Mouse (Mus musculus) kidney, embryonic 14.5 days (tissue): ENCODE data around the gene Mlycd. TPM values are rescaled to one million over a fixed set of nuclear protein-coding genes. Genes with fewer than 3 reads are reported as not detected.

ENCODE experiments used
- ATAC-seq: fragments of 200-750 bp; cut with Nextera tagmentation; 2 replicates; pipeline ENCODE4 v1.8.0; 2017; ENCODE audit warnings: moderate number of reproducible peaks, mild to moderate bottlenecking, moderate TSS enrichment, moderate library complexity; ENCODE audit not compliant: low FRiP score, low TSS enrichment
- H3K27ac ChIP-seq: fragments of 300-500 bp; sonication (generic); 2 replicates; pipeline ENCODE4 v1.5.1; 2014; ENCODE audit warnings: low read depth, mild to moderate bottlenecking, low read length, moderate library complexity, mixed read lengths
- H3K27me3 ChIP-seq: fragments of 300-500 bp; sonication (generic); 2 replicates; pipeline ENCODE4 v1.6.1; 2014; ENCODE audit warnings: mild to moderate bottlenecking, low read length; ENCODE audit not compliant: control insufficient read depth, insufficient read depth
- H3K36me3 ChIP-seq: fragments of 300-500 bp; sonication (generic); 2 replicates; pipeline ENCODE4 v1.6.1; 2014; ENCODE audit warnings: low read length, mixed read lengths; ENCODE audit not compliant: control insufficient read depth, insufficient read depth
- H3K4me1 ChIP-seq: fragments of 300-500 bp; sonication (generic); 2 replicates; pipeline ENCODE4 v1.6.1; 2014; ENCODE audit warnings: low read length, mixed read lengths; ENCODE audit not compliant: control insufficient read depth, insufficient read depth
- H3K4me2 ChIP-seq: fragments of 300-500 bp; sonication (generic); replicated peaks from 2 replicates; pipeline ENCODE4 v1.6.1; 2014; ENCODE audit warnings: low read depth, mild to moderate bottlenecking, low read length
- H3K4me3 ChIP-seq: fragments of 300-500 bp; sonication (generic); 2 replicates; pipeline ENCODE4 v1.5.1; 2014; ENCODE audit warnings: mild to moderate bottlenecking, low read length
- H3K9ac ChIP-seq: fragments of 300-500 bp; sonication (generic); 2 replicates; pipeline ENCODE4 v1.6.1; 2014; ENCODE audit warnings: low read depth, mild to moderate bottlenecking, low read length, moderate library complexity
- H3K9me3 ChIP-seq: fragments of 300-500 bp; sonication (generic); 2 replicates; pipeline ENCODE4 v1.6.1; 2016; ENCODE audit warnings: low read length; ENCODE audit not compliant: control insufficient read depth
- WGBS: fragments of 180-500 bp; shearing (Covaris S2); extraction: QIAGEN DNeasy Blood & Tissue Kit; methylation state at CpG from one replicate; pipeline ENCODE4 v1.1.7; 2014; 5-methylcytosine and 5-hydroxymethylcytosine counted together
- polyA plus RNA-seq: library from polyadenylated mRNA; unstranded; fragments of >200 nt; fragmentation: Nextera tagmentation; extraction: Ambion mirVana; gene quantifications from 2 replicates; pipeline ENCODE4 v1.2.1, GENCODE M21; 2014

Gene Mlycd
- polyA plus RNA-seq, 1 experiment from 2014 or later = 12.1 TPM

- Histone ChIP-seq H3K4me1 (0 out of 2 replicates have a peak, but pooled peaks cover 2% of the 10 kb centered on the region), H3K4me2 (no peak overlapping the region), H3K9me3 (no peaks in the 10 kb centered on the region), H3K36me3 (peaks cover 26% of the 10 kb centered on the region), H3K9ac (no peak overlapping the region), H3K27ac (no peak overlapping the region), H3K4me3 (no peak overlapping the region), H3K27me3 (no peaks in the 10 kb centered on the region)
- no peak for ATAC-seq
- 86% methylated on average over 10 of the region's 10 CpGs for WGBS
These were observed 18.9 kb downstream of the Mlycd start for GRCm38 (mm10) chr8:119413605-119414004.

- H3K4me2 ChIP-seq = no peak overlapping the region
- no peak for ATAC-seq
- no peaks in the 10 kb centered on the region for H3K27me3 ChIP-seq
- no peak overlapping the region for H3K27ac ChIP-seq
- H3K36me3 ChIP-seq = no peaks in the 10 kb centered on the region
- no peak overlapping the region for H3K4me3 ChIP-seq
- H3K4me1 ChIP-seq = peaks cover 25% of the 10 kb centered on the region
- H3K9me3 ChIP-seq = no peaks in the 10 kb centered on the region
- WGBS = 73% methylated on average over 7 of the region's 7 CpGs
- H3K9ac ChIP-seq = no peak overlapping the region
These were observed 25.6 kb downstream of the Mlycd start for GRCm38 (mm10) chr8:119420318-119420717.

GRCm38 (mm10) chr8:119421603-119422122 lies 27.0 kb downstream of the Mlycd start:
- no peaks in the 10 kb centered on the region for H3K9me3 ChIP-seq
- H3K4me3 ChIP-seq = no peak overlapping the region
- 65% methylated on average over 9 of the region's 9 CpGs for WGBS
- peaks cover 23% of the 10 kb centered on the region for H3K4me1 ChIP-seq
- H3K4me2 ChIP-seq = no peak overlapping the region
- no peak overlapping the region for H3K9ac ChIP-seq
- no peak overlapping the region for H3K27ac ChIP-seq
- no peaks in the 10 kb centered on the region for H3K27me3 ChIP-seq
- no peak for ATAC-seq
- no peaks in the 10 kb centered on the region for H3K36me3 ChIP-seq

GRCm38 (mm10) chr8:119422123-119422711 lies 27.5 kb downstream of the Mlycd start:
- 66% methylated on average over 8 of the region's 9 CpGs for WGBS
- Histone ChIP-seq H3K9me3 (no peaks in the 10 kb centered on the region), H3K36me3 (no peaks in the 10 kb centered on the region), H3K9ac (no peak overlapping the region), H3K4me3 (no peak overlapping the region), H3K4me2 (no peak overlapping the region), H3K27me3 (no peaks in the 10 kb centered on the region), H3K4me1 (peaks cover 23% of the 10 kb centered on the region), H3K27ac (no peak overlapping the region)
- no peak for ATAC-seq

GRCm38 (mm10) chr8:119423631-119424141 lies 29.0 kb downstream of the Mlycd start:
- Histone ChIP-seq H3K9me3 (no peaks in the 10 kb centered on the region), H3K4me3 (no peak overlapping the region), H3K36me3 (no peaks in the 10 kb centered on the region), H3K27me3 (no peaks in the 10 kb centered on the region), H3K4me2 (no peak overlapping the region), H3K4me1 (peaks cover 23% of the 10 kb centered on the region), H3K9ac (no peak overlapping the region), H3K27ac (peak overlapping the region; percentile 55)
- WGBS = 50% methylated on average over 9 of the region's 9 CpGs
- ATAC-seq = no peak

GRCm38 (mm10) chr8:119424199-119424733 lies 29.6 kb downstream of the Mlycd start:
- no peaks in the 10 kb centered on the region for H3K36me3 ChIP-seq
- H3K9me3 ChIP-seq = no peaks in the 10 kb centered on the region
- no peaks in the 10 kb centered on the region for H3K27me3 ChIP-seq
- WGBS = 80% methylated on average over 10 of the region's 10 CpGs
- peak overlapping the region; percentile 55 for H3K27ac ChIP-seq
- H3K4me3 ChIP-seq = no peak overlapping the region
- peaks cover 19% of the 10 kb centered on the region for H3K4me1 ChIP-seq
- no peak overlapping the region for H3K4me2 ChIP-seq
- no peak for ATAC-seq
- no peak overlapping the region for H3K9ac ChIP-seq

- ATAC-seq = no peak
- no peaks in the 10 kb centered on the region for H3K27me3 ChIP-seq
- H3K9me3 ChIP-seq = no peaks in the 10 kb centered on the region
- no peak overlapping the region for H3K4me2 ChIP-seq
- H3K9ac ChIP-seq = no peak overlapping the region
- no peak overlapping the region for H3K4me3 ChIP-seq
- peaks cover 17% of the 10 kb centered on the region; the same call in 1 of the 2 replicates for H3K4me1 ChIP-seq
- peak overlapping the region; percentile 55; the same call in 1 of the 2 replicates for H3K27ac ChIP-seq
- H3K36me3 ChIP-seq = no peaks in the 10 kb centered on the region
- 76% methylated on average over 10 of the region's 10 CpGs for WGBS
These were observed 30.1 kb downstream of the Mlycd start for GRCm38 (mm10) chr8:119424740-119425139.

GRCm38 (mm10) chr8:119425533-119425932 lies 30.9 kb downstream of the Mlycd start:
- H3K4me2 ChIP-seq = no peak overlapping the region
- no peaks in the 10 kb centered on the region for H3K36me3 ChIP-seq
- H3K4me3 ChIP-seq = no peak overlapping the region
- H3K27me3 ChIP-seq = no peaks in the 10 kb centered on the region
- 82% methylated on average over 10 of the region's 10 CpGs for WGBS
- peak overlapping the region; percentile 68; the same call in 1 of the 2 replicates for H3K27ac ChIP-seq
- peaks cover 17% of the 10 kb centered on the region; the same call in 1 of the 2 replicates for H3K4me1 ChIP-seq
- H3K9ac ChIP-seq = no peak overlapping the region
- no peaks in the 10 kb centered on the region for H3K9me3 ChIP-seq
- ATAC-seq = no peak

GRCm38 (mm10) chr8:119426069-119426735 lies 31.5 kb downstream of the Mlycd start:
- H3K9ac ChIP-seq = no peak overlapping the region
- H3K4me1 ChIP-seq = peaks cover 17% of the 10 kb centered on the region; the same call in 1 of the 2 replicates
- peak overlapping the region; percentile 68; the same call in 1 of the 2 replicates for H3K27ac ChIP-seq
- H3K9me3 ChIP-seq = no peaks in the 10 kb centered on the region
- H3K4me3 ChIP-seq = no peak overlapping the region
- no peak overlapping the region for H3K4me2 ChIP-seq
- 68% methylated on average over 6 of the region's 6 CpGs for WGBS
- no peaks in the 10 kb centered on the region for H3K36me3 ChIP-seq
- no peaks in the 10 kb centered on the region for H3K27me3 ChIP-seq
- no peak for ATAC-seq
